Mouse (Mus musculus): ENCODE measurements around the gene Ago4. TPM values are rescaled to one million over a fixed set of nuclear protein-coding genes. Genes with fewer than 3 reads are reported as not detected.
"Not testable (repeated sequence)": the region's sequence is repeated elsewhere in the genome, so short reads cannot be mapped to it uniquely, and the experiment has no call there.

Ago4 gene
- total and polyA plus RNA-seq, 2 experiments, result 0.82 to 2.2 TPM

DNA sequence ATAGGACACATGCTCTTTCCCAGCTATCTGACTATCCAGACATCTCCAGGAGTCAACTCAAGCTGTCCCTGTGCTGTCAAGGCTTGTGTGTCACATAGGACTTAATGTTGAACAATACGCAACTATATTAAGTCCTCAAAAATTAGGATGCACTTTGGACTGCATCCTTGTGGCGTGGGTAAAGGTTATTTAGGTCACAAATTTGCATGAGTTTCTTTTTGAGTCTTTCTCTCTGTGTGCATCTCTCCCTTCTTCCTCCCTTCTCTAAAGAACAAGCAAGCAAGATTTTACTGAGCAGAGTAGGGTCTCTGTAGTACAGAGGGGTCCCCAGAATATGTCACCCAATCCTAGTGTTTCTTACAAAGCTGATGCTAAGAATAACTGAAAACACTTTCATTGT, 12.9 kb upstream of the Ago4 start:
- Histone ChIP-seq H3K27ac (replicated peaks; ENCODE audit: insufficient read depth, low read depth, low read length) (no peak overlapping the region), H3K9ac (ENCODE audit: low read depth, low read length) (no peak overlapping the region), H3K36me3 (ENCODE audit: control insufficient read depth, insufficient read depth, low read length) (no peaks in the 10 kb centered on the region), H3K4me1 (ENCODE audit: control insufficient read depth, insufficient read depth, low read length) (no peaks in the 10 kb centered on the region), H3K27me3 (ENCODE audit: control insufficient read depth, insufficient read depth, low read length) (no peaks in the 10 kb centered on the region; the same call in 1 of the 2 replicates), H3K4me3 (ENCODE audit: insufficient read depth, low read depth, low read length) (no peak overlapping the region), H3K79me2 (ENCODE audit: control insufficient read depth, insufficient read depth, low read length) (no peaks in the 10 kb centered on the region)
- TF ChIP-seq POLR2A (IDR thresholded peaks at IDR 0.05; ENCODE audit: extremely low read depth, insufficient read depth, low read length) (no peak), CTCF (IDR thresholded peaks at IDR 0.05; ENCODE audit: low read depth, low read length) (no peak)
- DNase-seq (ENCODE audit: extremely low read depth, low read depth, low spot score), result no peak
- 80% methylated on average over 2 of the region's 2 CpGs for WGBS

DNA sequence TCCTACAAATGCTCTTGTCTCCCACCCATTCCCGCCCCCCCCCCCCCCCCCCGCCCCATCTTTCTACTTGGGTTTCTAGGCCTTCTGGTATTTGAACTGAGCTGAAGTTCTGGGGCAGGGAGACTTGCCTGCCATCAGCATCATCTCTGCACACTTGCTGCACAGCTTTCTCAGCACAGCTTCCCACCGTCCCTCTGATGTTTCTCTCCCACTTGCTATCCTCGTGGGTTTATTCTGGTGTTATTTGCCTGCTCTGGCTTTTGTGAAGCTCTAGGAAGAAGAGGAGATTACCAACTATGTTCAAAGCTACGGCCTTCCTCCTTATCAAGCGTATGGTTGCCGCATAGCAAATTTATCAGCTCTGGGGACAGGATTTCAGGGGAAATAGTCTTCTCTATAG, 12.4 kb upstream of the Ago4 start:
- Histone ChIP-seq H3K27ac (replicated peaks; ENCODE audit: insufficient read depth, low read depth, low read length) (no peak overlapping the region), H3K4me1 (ENCODE audit: control insufficient read depth, insufficient read depth, low read length) (no peaks in the 10 kb centered on the region), H3K36me3 (ENCODE audit: control insufficient read depth, insufficient read depth, low read length) (no peaks in the 10 kb centered on the region), H3K4me3 (ENCODE audit: insufficient read depth, low read depth, low read length) (no peak overlapping the region), H3K9ac (ENCODE audit: low read depth, low read length) (no peak overlapping the region), H3K27me3 (ENCODE audit: control insufficient read depth, insufficient read depth, low read length) (no peaks in the 10 kb centered on the region), H3K79me2 (ENCODE audit: control insufficient read depth, insufficient read depth, low read length) (no peaks in the 10 kb centered on the region)
- no peak for TF ChIP-seq CTCF (IDR thresholded peaks at IDR 0.05; ENCODE audit: low read depth, low read length)
- TF ChIP-seq POLR2A (IDR thresholded peaks at IDR 0.05; ENCODE audit: extremely low read depth, insufficient read depth, low read length), result no peak
- 77% methylated on average over 7 of the region's 7 CpGs for WGBS
- no peak for DNase-seq (ENCODE audit: extremely low read depth, low read depth, low spot score)

DNA sequence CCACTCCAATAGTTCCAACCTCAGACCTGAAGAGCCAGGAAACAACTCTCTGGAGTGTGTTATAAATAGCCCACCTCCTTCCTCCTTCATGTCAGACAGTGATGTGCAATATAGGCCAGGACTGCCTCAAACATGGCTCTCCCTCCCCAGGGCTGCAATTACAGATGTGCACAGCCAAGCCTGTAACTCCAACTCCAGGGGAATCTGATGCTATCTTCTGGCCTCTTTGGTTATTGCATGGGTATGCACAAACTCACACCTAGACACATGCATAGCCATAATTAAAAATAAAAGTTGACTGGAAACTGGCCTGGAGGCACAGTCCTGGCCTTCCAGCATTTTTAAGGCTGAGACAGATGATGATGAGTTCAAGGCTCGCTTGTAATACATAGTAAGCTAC, 11.7 kb upstream of the Ago4 start:
- no peaks in the 10 kb centered on the region for H3K4me1 ChIP-seq (ENCODE audit: control insufficient read depth, insufficient read depth, low read length)
- TF ChIP-seq CTCF (IDR thresholded peaks at IDR 0.05; ENCODE audit: low read depth, low read length) (no peak), POLR2A (IDR thresholded peaks at IDR 0.05; ENCODE audit: extremely low read depth, insufficient read depth, low read length) (no peak)
- no peak overlapping the region for H3K27ac ChIP-seq (replicated peaks; ENCODE audit: insufficient read depth, low read depth, low read length)
- DNase-seq (ENCODE audit: extremely low read depth, low read depth, low spot score), result no peak
- H3K9ac ChIP-seq (ENCODE audit: low read depth, low read length), result no peak overlapping the region
- no peaks in the 10 kb centered on the region for H3K27me3 ChIP-seq (ENCODE audit: control insufficient read depth, insufficient read depth, low read length)
- H3K79me2 ChIP-seq (ENCODE audit: control insufficient read depth, insufficient read depth, low read length), result no peaks in the 10 kb centered on the region
- 86% methylated on average over 1 of the region's 1 CpGs for WGBS
- no peak overlapping the region for H3K4me3 ChIP-seq (ENCODE audit: insufficient read depth, low read depth, low read length)
- no peaks in the 10 kb centered on the region for H3K36me3 ChIP-seq (ENCODE audit: control insufficient read depth, insufficient read depth, low read length)

DNA sequence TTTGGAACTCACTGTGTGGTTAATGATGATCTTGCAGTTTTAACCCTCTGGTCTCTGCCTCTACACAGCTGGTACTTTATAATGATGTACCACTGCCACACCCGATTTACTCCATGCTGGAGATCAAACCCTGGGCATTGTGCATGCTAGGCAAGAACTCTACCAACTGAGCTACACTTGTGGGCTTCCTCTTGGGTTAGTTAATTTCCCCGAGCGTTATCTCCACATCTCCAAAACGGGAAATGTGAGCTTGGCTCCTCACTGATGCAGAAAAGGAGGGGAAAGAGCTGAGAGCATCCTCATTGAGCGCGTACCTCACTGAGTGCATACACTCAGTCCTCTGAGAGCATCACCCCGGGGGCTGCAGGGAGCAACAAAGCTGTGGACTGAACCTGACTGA, 9.6 kb upstream of the Ago4 start:
- Histone ChIP-seq H3K27ac (replicated peaks; ENCODE audit: insufficient read depth, low read depth, low read length) (no peak overlapping the region), H3K79me2 (ENCODE audit: control insufficient read depth, insufficient read depth, low read length) (no peaks in the 10 kb centered on the region), H3K9ac (ENCODE audit: low read depth, low read length) (no peak overlapping the region), H3K4me3 (ENCODE audit: insufficient read depth, low read depth, low read length) (no peak overlapping the region), H3K4me1 (ENCODE audit: control insufficient read depth, insufficient read depth, low read length) (no peaks in the 10 kb centered on the region), H3K36me3 (ENCODE audit: control insufficient read depth, insufficient read depth, low read length) (no peaks in the 10 kb centered on the region), H3K27me3 (ENCODE audit: control insufficient read depth, insufficient read depth, low read length) (no peaks in the 10 kb centered on the region)
- WGBS, result 65% methylated on average over 7 of the region's 7 CpGs
- no peak for TF ChIP-seq POLR2A (IDR thresholded peaks at IDR 0.05; ENCODE audit: extremely low read depth, insufficient read depth, low read length)
- no peak for TF ChIP-seq CTCF (IDR thresholded peaks at IDR 0.05; ENCODE audit: low read depth, low read length)
- DNase-seq (ENCODE audit: extremely low read depth, low read depth, low spot score), result no peak

DNA sequence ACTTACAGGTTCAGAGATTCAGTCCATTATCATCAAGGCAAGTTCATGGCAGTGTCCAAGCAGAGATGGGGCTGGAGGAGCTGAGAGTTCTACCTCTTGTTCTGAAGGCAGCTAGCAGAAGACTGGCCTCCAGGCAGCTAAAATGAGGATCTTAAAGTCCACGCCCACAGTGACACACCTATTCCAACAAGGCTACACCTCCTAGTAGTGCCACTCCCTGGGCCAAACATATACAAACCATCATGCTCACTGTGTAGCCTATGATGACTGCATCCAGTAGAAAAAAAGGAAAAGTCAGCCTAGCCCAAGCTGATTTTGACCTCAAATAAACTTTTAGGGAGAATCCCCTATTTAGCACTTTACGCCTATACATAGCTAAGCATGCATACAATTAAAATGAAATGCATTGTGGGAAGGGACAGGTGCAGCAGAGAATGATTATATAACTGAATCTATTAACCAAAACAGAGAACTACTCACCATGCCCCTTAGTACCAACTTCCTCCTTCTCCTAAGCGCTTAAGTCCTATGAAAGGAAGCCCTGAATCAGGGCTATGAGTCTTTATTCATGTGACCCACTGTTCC, 7.3 kb upstream of the Ago4 start:
- H3K9ac ChIP-seq (ENCODE audit: low read depth, low read length), result no peak overlapping the region
- no peaks in the 10 kb centered on the region for H3K36me3 ChIP-seq (ENCODE audit: control insufficient read depth, insufficient read depth, low read length)
- H3K4me3 ChIP-seq (ENCODE audit: insufficient read depth, low read depth, low read length), result no peak overlapping the region
- no peak for DNase-seq (ENCODE audit: extremely low read depth, low read depth, low spot score)
- H3K79me2 ChIP-seq (ENCODE audit: control insufficient read depth, insufficient read depth, low read length), result no peaks in the 10 kb centered on the region
- no peaks in the 10 kb centered on the region for H3K4me1 ChIP-seq (ENCODE audit: control insufficient read depth, insufficient read depth, low read length)
- H3K27me3 ChIP-seq (ENCODE audit: control insufficient read depth, insufficient read depth, low read length), result no peaks in the 10 kb centered on the region
- no peak overlapping the region for H3K27ac ChIP-seq (replicated peaks; ENCODE audit: insufficient read depth, low read depth, low read length)
- TF ChIP-seq CTCF (IDR thresholded peaks at IDR 0.05; ENCODE audit: low read depth, low read length), result no peak
- TF ChIP-seq POLR2A (IDR thresholded peaks at IDR 0.05; ENCODE audit: extremely low read depth, insufficient read depth, low read length), result no peak
- 86% methylated on average over 3 of the region's 3 CpGs for WGBS

DNA sequence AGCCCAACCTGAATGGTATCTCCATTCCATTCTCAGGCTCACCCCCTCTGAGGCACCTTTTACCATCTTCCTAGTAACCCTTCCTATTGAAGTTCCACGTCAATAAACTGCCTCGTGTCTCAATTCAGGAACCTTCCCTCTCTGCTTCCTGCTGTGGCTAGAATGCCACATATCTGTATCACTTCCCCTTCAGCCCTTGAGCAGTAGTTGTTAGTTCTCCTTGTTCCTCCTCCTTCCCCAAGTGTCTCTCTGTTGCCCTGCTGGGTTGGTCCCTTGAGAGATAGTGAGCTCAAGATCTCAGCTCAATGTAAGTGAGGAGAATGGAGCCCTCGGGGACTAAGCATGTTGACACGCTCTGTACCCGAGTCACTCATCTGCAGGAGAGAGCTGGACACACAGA, 3.6 kb upstream of the Ago4 start:
- H3K79me2 ChIP-seq (ENCODE audit: control insufficient read depth, insufficient read depth, low read length), result no peaks in the 10 kb centered on the region
- H3K4me1 ChIP-seq (ENCODE audit: control insufficient read depth, insufficient read depth, low read length), result peaks cover 4% of the 10 kb centered on the region
- DNase-seq (ENCODE audit: extremely low read depth, low read depth, low spot score), result peak; percentile 38
- H3K27ac ChIP-seq (replicated peaks; ENCODE audit: insufficient read depth, low read depth, low read length), result no peak overlapping the region
- TF ChIP-seq CTCF (IDR thresholded peaks at IDR 0.05; ENCODE audit: low read depth, low read length), result no peak
- TF ChIP-seq POLR2A (IDR thresholded peaks at IDR 0.05; ENCODE audit: extremely low read depth, insufficient read depth, low read length), result no peak
- WGBS, result 71% methylated on average over 5 of the region's 5 CpGs
- no peaks in the 10 kb centered on the region for H3K36me3 ChIP-seq (ENCODE audit: control insufficient read depth, insufficient read depth, low read length)
- H3K27me3 ChIP-seq (ENCODE audit: control insufficient read depth, insufficient read depth, low read length), result no peaks in the 10 kb centered on the region
- no peak overlapping the region for H3K4me3 ChIP-seq (ENCODE audit: insufficient read depth, low read depth, low read length)
- no peak overlapping the region for H3K9ac ChIP-seq (ENCODE audit: low read depth, low read length)

DNA sequence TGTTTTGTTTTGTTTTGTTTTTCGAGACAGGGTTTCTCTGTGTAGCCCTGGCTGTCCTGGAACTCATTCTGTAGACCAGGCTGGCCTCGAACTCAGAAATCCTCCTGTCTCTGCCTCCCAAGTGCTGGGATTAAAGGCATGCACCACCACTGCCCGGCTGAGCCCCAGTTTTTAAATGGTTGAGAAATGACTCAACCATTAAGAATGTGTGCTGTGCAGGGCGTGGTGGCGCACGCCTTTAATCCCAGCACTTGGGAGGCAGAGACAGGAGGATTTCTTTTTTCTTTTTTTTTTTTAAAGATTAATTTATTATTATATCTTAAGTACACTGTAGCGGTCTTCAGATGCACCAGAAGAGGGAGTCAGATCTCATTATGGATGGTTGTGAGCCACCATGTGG, 2.4 kb upstream of the Ago4 start:
- not testable (repeated sequence) for H3K27me3 ChIP-seq (ENCODE audit: control insufficient read depth, insufficient read depth, low read length); H3K79me2 ChIP-seq (ENCODE audit: control insufficient read depth, insufficient read depth, low read length); H3K9ac ChIP-seq (ENCODE audit: low read depth, low read length); H3K27ac ChIP-seq (replicated peaks; ENCODE audit: insufficient read depth, low read depth, low read length); H3K4me3 ChIP-seq (ENCODE audit: insufficient read depth, low read depth, low read length); H3K36me3 ChIP-seq (ENCODE audit: control insufficient read depth, insufficient read depth, low read length); DNase-seq (ENCODE audit: extremely low read depth, low read depth, low spot score); H3K4me1 ChIP-seq (ENCODE audit: control insufficient read depth, insufficient read depth, low read length)
- 97% methylated on average over 7 of the region's 7 CpGs for WGBS
